Mouse (Mus musculus): ENCODE measurements at regions not wholly inside any gene's neighbourhood (a gene's known extent, or its start where the extent isn't known, plus 50 kb on each side); places are given as distances from the start of the nearest gene placed in this dataset.
A peak's percentile ranks its signal among the peaks of the same experiment; 100 is the strongest.

DNA sequence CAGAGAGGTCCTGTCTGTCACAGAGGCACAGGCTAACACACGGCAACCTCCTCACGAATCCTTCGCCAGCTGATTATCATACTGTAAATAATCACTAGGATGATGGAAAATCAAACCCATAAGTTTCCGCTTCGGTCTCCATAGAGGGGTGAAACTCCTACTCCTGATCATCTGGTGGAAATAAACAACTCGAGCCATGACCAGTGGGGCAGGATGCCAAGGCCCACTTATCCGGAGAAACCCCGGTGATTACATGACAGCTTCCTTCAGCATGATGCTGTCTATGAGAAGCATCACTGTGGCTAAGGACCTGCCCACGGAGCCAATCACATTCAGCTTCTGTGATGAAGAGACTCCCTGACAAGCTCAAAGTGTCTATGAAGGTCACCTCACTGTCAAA, 84.7 kb upstream of the Nfe2l3 start:
- Histone ChIP-seq H3K4me3 (replicated peaks; ENCODE audit: low read length) (no peak overlapping the region), H3K9ac (ENCODE audit: low read depth, low read length, severe bottlenecking) (no peak overlapping the region), H3K4me2 (replicated peaks; ENCODE audit: low read depth, low read length, severe bottlenecking) (no peak overlapping the region), H3K9me3 (ENCODE audit: control insufficient read depth, low read length) (no peaks in the 10 kb centered on the region), H3K27me3 (ENCODE audit: control insufficient read depth, insufficient read depth, low read length) (no peaks in the 10 kb centered on the region), H3K4me1 (ENCODE audit: control insufficient read depth, insufficient read depth, low read length) (no peaks in the 10 kb centered on the region), H3K36me3 (ENCODE audit: control insufficient read depth, insufficient read depth, low read length) (no peaks in the 10 kb centered on the region), H3K27ac (replicated peaks; ENCODE audit: low read depth, low read length) (no peak overlapping the region)
- no peak for TF ChIP-seq POLR2A (IDR thresholded peaks at IDR 0.05; ENCODE audit: borderline replicate concordance, extremely low read depth, insufficient read depth, insufficient read length)
- ATAC-seq (ENCODE audit: low FRiP score, low read depth) (no peak), DNase-seq (ENCODE audit: low spot score) (no peak)
- 80% methylated on average over 9 of the region's 9 CpGs for WGBS

DNA sequence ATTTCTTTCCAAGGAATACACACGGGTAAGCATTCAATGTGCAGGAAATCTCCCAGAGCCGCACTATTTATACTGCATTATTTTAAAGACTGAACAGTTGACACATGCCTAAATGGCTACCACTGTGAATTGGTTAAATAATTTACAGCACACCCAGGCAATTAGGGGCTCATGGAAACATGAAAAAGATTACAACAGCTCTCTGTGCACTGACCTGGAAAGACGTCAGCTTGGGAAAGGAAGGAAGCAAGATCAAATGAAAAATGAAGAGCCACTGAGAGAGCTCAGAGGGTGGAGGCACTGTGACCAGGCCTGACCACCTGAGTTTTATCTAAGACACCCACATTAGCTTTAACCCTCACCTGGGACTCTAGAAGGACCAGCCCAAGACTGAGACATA, 82.7 kb upstream of the Nfe2l3 start:
- H3K4me2 ChIP-seq (replicated peaks; ENCODE audit: low read depth, low read length, severe bottlenecking) = no peak overlapping the region
- H3K4me1 ChIP-seq (ENCODE audit: control insufficient read depth, insufficient read depth, low read length) = no peaks in the 10 kb centered on the region
- no peak for TF ChIP-seq POLR2A (IDR thresholded peaks at IDR 0.05; ENCODE audit: borderline replicate concordance, extremely low read depth, insufficient read depth, insufficient read length)
- no peaks in the 10 kb centered on the region for H3K9me3 ChIP-seq (ENCODE audit: control insufficient read depth, low read length)
- no peaks in the 10 kb centered on the region for H3K36me3 ChIP-seq (ENCODE audit: control insufficient read depth, insufficient read depth, low read length)
- H3K9ac ChIP-seq (ENCODE audit: low read depth, low read length, severe bottlenecking) = no peak overlapping the region
- WGBS = 49% methylated on average over 3 of the region's 3 CpGs
- no peak overlapping the region for H3K4me3 ChIP-seq (replicated peaks; ENCODE audit: low read length)
- no peak overlapping the region for H3K27ac ChIP-seq (replicated peaks; ENCODE audit: low read depth, low read length)
- ATAC-seq (ENCODE audit: low FRiP score, low read depth) = no peak
- no peaks in the 10 kb centered on the region for H3K27me3 ChIP-seq (ENCODE audit: control insufficient read depth, insufficient read depth, low read length)
- DNase-seq (ENCODE audit: low spot score) = no peak

DNA sequence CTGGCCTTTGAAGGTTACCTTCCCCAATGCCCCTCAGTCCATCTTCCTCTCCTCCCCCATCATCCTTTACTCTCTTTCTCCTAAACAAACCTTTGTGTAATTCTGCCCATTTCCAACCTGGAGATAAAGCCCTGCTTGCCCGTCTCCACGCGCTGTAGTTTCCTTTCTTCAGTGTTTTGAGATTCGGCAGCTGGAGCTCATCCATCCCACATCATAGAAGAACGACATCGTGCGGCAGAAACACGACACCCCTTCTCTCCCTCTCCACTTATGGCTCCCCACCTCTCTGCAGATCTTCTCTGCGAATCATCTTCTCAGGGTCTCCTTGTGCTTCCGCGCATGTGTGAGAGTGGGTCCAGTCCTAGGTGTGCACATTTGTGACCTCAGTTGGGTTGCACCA, 77.4 kb upstream of the Nfe2l3 start:
- Histone ChIP-seq H3K9me3 (ENCODE audit: control insufficient read depth, low read length) (no peaks in the 10 kb centered on the region), H3K9ac (ENCODE audit: low read depth, low read length, severe bottlenecking) (no peak overlapping the region), H3K4me3 (replicated peaks; ENCODE audit: low read length) (no peak overlapping the region), H3K36me3 (ENCODE audit: control insufficient read depth, insufficient read depth, low read length) (no peaks in the 10 kb centered on the region), H3K4me2 (replicated peaks; ENCODE audit: low read depth, low read length, severe bottlenecking) (no peak overlapping the region), H3K27me3 (ENCODE audit: control insufficient read depth, insufficient read depth, low read length) (no peaks in the 10 kb centered on the region), H3K27ac (replicated peaks; ENCODE audit: low read depth, low read length) (no peak overlapping the region), H3K4me1 (ENCODE audit: control insufficient read depth, insufficient read depth, low read length) (no peaks in the 10 kb centered on the region)
- ATAC-seq (ENCODE audit: low FRiP score, low read depth) = no peak
- TF ChIP-seq POLR2A (IDR thresholded peaks at IDR 0.05; ENCODE audit: borderline replicate concordance, extremely low read depth, insufficient read depth, insufficient read length) = no peak
- WGBS = 70% methylated on average over 11 of the region's 11 CpGs
- no peak for DNase-seq (ENCODE audit: low spot score)

DNA sequence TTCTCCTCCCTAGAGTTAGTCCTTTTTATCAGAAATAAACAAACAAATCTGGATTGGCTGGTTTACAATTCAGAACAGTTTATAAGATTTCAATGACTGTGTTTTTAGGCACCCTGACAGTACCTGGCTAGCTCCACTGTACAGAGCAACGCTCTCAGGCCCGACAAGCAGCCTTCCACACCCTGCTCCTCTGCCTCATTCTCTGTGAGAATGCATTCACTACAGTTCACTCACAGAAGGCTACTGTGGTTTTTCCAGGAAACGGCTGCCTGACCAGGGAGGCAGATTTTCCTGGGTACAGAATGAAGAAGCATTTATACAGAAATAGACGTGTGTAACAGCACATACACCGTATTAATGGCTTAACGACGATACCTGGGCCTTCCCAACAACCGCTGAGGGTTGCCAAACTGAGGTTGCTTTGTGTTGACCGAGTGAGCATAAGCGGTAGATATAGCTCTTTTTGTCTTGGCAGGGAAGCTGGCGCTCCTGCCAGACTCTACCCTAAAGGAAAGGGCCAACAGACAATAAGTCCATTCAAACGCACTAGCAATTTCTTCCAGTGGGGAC, 70.8 kb upstream of the Nfe2l3 start:
- no peaks in the 10 kb centered on the region for H3K36me3 ChIP-seq (ENCODE audit: control insufficient read depth, insufficient read depth, low read length)
- H3K27ac ChIP-seq (replicated peaks; ENCODE audit: low read depth, low read length) = peak overlapping the region; percentile 63
- TF ChIP-seq POLR2A (IDR thresholded peaks at IDR 0.05; ENCODE audit: borderline replicate concordance, extremely low read depth, insufficient read depth, insufficient read length) = no peak
- DNase-seq (ENCODE audit: low spot score) (peak; percentile 59), ATAC-seq (ENCODE audit: low FRiP score, low read depth) (peak; percentile 38; the same call in 1 of the 2 replicates)
- no peaks in the 10 kb centered on the region for H3K27me3 ChIP-seq (ENCODE audit: control insufficient read depth, insufficient read depth, low read length)
- no peak overlapping the region for H3K4me2 ChIP-seq (replicated peaks; ENCODE audit: low read depth, low read length, severe bottlenecking)
- whole genome bisulfite sequencing = 60% methylated on average over 12 of the region's 12 CpGs
- no peak overlapping the region for H3K4me3 ChIP-seq (replicated peaks; ENCODE audit: low read length)
- H3K4me1 ChIP-seq (ENCODE audit: control insufficient read depth, insufficient read depth, low read length) = peaks cover 9% of the 10 kb centered on the region
- no peak overlapping the region for H3K9ac ChIP-seq (ENCODE audit: low read depth, low read length, severe bottlenecking)
- H3K9me3 ChIP-seq (ENCODE audit: control insufficient read depth, low read length) = no peaks in the 10 kb centered on the region

DNA sequence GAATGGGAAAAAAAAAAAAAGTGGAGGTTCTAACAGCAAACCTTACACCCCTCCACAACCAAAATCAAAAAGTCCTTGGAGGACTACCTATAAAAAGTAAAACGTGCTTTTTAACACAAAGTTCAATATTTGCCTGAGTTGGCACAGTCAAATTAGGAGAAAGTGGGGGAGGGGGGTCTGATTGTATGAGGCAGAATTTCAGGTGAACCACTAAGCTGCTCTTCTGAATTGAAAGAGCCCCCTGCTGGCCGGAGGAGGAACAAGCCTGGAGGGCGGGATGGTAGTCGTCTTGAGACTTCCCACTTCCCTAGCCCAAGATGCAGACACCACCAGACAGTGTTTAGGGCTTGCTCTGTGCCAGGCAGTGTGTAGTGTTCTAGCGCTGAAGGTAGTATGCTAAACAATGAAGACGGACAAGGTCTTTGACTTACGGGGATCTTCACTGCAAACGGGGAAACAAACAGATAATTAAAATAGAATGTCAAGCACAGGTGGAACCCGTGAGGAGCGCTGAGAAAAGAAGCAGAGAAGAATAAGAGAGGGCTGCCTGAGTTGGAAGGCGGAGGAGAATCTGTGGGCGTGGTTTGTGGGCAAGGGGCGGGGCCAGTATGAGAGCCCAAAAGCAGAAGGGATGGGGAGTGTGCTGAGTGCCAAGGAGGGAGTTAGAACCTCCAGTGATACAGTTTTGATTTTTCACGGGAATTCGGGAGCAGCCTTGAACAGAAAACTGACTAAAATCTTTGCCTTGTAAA, 69.8 kb upstream of the Nfe2l3 start:
- peak; percentile 87 for DNase-seq (ENCODE audit: low spot score)
- H3K9me3 ChIP-seq (ENCODE audit: control insufficient read depth, low read length) = no peaks in the 10 kb centered on the region
- peak overlapping the region; percentile 40 for H3K27ac ChIP-seq (replicated peaks; ENCODE audit: low read depth, low read length)
- 3% methylated on average over 15 of the region's 15 CpGs for WGBS
- ATAC-seq (ENCODE audit: low FRiP score, low read depth) = peak; percentile 76
- no peak for TF ChIP-seq POLR2A (IDR thresholded peaks at IDR 0.05; ENCODE audit: borderline replicate concordance, extremely low read depth, insufficient read depth, insufficient read length)
- no peaks in the 10 kb centered on the region for H3K36me3 ChIP-seq (ENCODE audit: control insufficient read depth, insufficient read depth, low read length)
- peak overlapping the region; percentile 37 for H3K4me2 ChIP-seq (replicated peaks; ENCODE audit: low read depth, low read length, severe bottlenecking)
- H3K9ac ChIP-seq (ENCODE audit: low read depth, low read length, severe bottlenecking) = no peak overlapping the region
- peaks cover 9% of the 10 kb centered on the region for H3K4me1 ChIP-seq (ENCODE audit: control insufficient read depth, insufficient read depth, low read length)
- peak overlapping the region; percentile 19; the same call in 1 of the 2 replicates for H3K4me3 ChIP-seq (replicated peaks; ENCODE audit: low read length)
- no peaks in the 10 kb centered on the region for H3K27me3 ChIP-seq (ENCODE audit: control insufficient read depth, insufficient read depth, low read length)

All from limb, embryonic 14.5 days (tissue).